Mouse (Mus musculus) left cerebral cortex, adult 8-10 months (tissue): Measurements from ENCODE around the gene Nrn1l. TPM values are rescaled to one million over a fixed set of nuclear protein-coding genes. Genes with fewer than 3 reads are reported as not detected.

Experiments used
- DNase-seq, 2 experiments: peaks; one replicate each; pipeline ENCODE4 v3.0.0; 2022; ENCODE audit warnings: low spot score in 2 of 2
- total RNA-seq, 4 experiments: library from RNA; stranded (reverse); gene quantifications; 2 replicates each; pipeline ENCODE4 v1.2.4; 2022

Gene Nrn1l
- total RNA-seq: 1 to 10 TPM; 4.3 to 5.6 (median 4.9) TPM

GRCm38 (mm10) chr8:105893339-105893738, at the start of gene Nrn1l:
Gene Nrn1l (plus strand): TSS chr8:105893567.
- DNase-seq: peak; percentile 59 to 88

- no peak for DNase-seq
These were observed 46.7 kb upstream of the Nrn1l start for GRCm38 (mm10) chr8:105846678-105847077.

GRCm38 (mm10) chr8:105850014-105850413, 43.4 kb upstream of the Nrn1l start:
- no peak for DNase-seq

GRCm38 (mm10) chr8:105850611-105851010, 42.8 kb upstream of the Nrn1l start:
- DNase-seq: no peak

GRCm38 (mm10) chr8:105851651-105852143, 41.7 kb upstream of the Nrn1l start:
- DNase-seq: peak; percentile 75 to 83

- DNase-seq: no peak
These were observed 41.1 kb upstream of the Nrn1l start for GRCm38 (mm10) chr8:105852146-105852729.

GRCm38 (mm10) chr8:105853178-105853577, 40.2 kb upstream of the Nrn1l start, which contains the start of gene Cenpt:
Gene Cenpt (minus strand): TSS chr8:105853278.
- no peak for DNase-seq

GRCm38 (mm10) chr8:105854303-105854702, 39.1 kb upstream of the Nrn1l start:
- no peak for DNase-seq

GRCm38 (mm10) chr8:105854715-105855216, 38.6 kb upstream of the Nrn1l start, which contains the start of gene Thap11:
Gene Thap11 (plus strand): TSS chr8:105855132.
- DNase-seq: peak; percentile 84 to 86

GRCm38 (mm10) chr8:105855248-105856167, 37.9 kb upstream of the Nrn1l start:
- DNase-seq: peak; percentile 39 to 46

- DNase-seq: no peak
These were observed 37.1 kb upstream of the Nrn1l start for GRCm38 (mm10) chr8:105856168-105856835.

- DNase-seq: no peak
These were observed 34.9 kb upstream of the Nrn1l start for GRCm38 (mm10) chr8:105858495-105858894.

- no peak for DNase-seq
These were observed 34.1 kb upstream of the Nrn1l start for GRCm38 (mm10) chr8:105859314-105859713.

- peak; percentile 78 to 96 for DNase-seq
These were observed 33.0 kb upstream of the Nrn1l start, which contains the start of gene Nutf2 for GRCm38 (mm10) chr8:105860143-105860981. Gene Nutf2 (plus strand): TSS chr8:105860580.

- no peak for DNase-seq
These were observed 31.4 kb upstream of the Nrn1l start for GRCm38 (mm10) chr8:105861951-105862350.

- DNase-seq: no peak
These were observed 26.9 kb upstream of the Nrn1l start for GRCm38 (mm10) chr8:105866364-105867029.

GRCm38 (mm10) chr8:105874301-105874700, 19.1 kb upstream of the Nrn1l start:
- no peak for DNase-seq

GRCm38 (mm10) chr8:105880754-105881520, 12.4 kb upstream of the Nrn1l start, which contains the start of gene Edc4:
Gene Edc4 (plus strand): TSS chr8:105880881.
- DNase-seq: peak in 1 of 2 experiments; percentile 90
